Mouse (Mus musculus): ENCODE measurements at regions not wholly inside any gene's neighbourhood (a gene's known extent, or its start where the extent isn't known, plus 50 kb on each side); places are given as distances from the start of the nearest gene placed in this dataset.
A peak's percentile ranks its signal among the peaks of the same experiment; 100 is the strongest.

DNA sequence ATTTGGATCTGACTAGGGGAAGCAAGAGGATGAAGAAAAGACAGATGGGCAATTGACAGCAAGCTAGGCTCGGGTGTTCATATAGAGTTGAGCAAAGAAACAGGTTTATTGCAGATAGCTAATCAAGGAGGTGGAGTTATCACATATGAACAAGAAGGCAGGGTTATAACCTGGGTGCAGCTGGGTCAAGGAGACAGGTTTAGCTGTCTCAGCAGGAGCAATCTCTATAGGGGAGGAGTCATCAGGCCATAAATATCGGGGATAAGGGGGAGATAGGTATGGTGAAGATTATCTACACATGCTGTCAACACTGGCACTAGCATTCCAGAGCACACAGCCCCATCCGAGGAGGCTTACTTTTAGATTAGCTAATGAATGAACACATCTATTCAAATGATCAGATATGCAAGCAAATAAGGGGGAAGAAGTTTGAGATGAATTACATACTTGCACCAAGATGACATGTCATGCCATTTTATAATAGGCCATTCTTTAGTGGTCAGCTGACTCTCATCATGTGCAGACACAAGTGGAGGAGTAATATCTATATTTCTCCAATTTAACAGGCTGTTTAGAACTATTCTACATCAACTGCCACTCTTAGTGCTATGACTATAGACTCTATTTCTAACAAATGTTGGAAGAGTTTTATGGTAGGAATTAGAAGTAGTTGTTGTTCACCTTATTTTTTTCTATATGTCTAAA, 76.9 kb downstream of the Lhx9 start:
- ATAC-seq (ENCODE audit: insufficient read depth, low FRiP score, low read depth): no peak
- no peak overlapping the region for H3K9ac ChIP-seq
- H3K27me3 ChIP-seq (replicated peaks): no peaks in the 10 kb centered on the region
- WGBS: 62% methylated on average over 3 of the region's 3 CpGs
- H3K4me2 ChIP-seq: no peak overlapping the region
- no peaks in the 10 kb centered on the region for H3K4me1 ChIP-seq
- H3K27ac ChIP-seq: no peak overlapping the region
- no peaks in the 10 kb centered on the region for H3K36me3 ChIP-seq
- no peaks in the 10 kb centered on the region for H3K9me3 ChIP-seq
- H3K4me3 ChIP-seq (replicated peaks): no peak overlapping the region

DNA sequence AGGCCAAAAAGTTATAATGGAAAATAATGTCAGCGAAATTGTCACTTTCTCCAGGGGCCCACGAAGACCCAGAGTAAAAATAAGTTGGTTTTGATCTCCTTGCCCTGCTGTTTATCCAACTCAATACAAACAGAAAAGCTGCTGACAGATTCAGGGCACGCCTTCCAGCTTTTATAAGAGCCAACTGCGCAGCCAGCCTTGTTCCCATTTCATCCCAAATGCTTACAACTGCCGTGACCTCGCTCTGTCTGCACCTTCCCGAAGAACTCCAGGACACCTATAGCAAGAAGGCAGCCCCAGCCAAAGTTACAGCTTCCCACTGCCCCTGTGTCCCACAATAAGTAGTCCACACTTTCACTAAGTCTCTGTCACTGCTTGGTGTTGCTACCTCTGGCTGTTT, 85.5 kb downstream of the Lhx9 start:
- no peak for ATAC-seq (ENCODE audit: insufficient read depth, low FRiP score, low read depth)
- WGBS: 55% methylated on average over 7 of the region's 7 CpGs
- Histone ChIP-seq H3K4me2 (no peak overlapping the region), H3K9me3 (no peaks in the 10 kb centered on the region), H3K27me3 (replicated peaks) (no peaks in the 10 kb centered on the region), H3K9ac (no peak overlapping the region), H3K36me3 (no peaks in the 10 kb centered on the region), H3K27ac (no peak overlapping the region), H3K4me1 (0 out of 2 replicates have a peak, but pooled peaks cover 3% of the 10 kb centered on the region), H3K4me3 (replicated peaks) (no peak overlapping the region)

DNA sequence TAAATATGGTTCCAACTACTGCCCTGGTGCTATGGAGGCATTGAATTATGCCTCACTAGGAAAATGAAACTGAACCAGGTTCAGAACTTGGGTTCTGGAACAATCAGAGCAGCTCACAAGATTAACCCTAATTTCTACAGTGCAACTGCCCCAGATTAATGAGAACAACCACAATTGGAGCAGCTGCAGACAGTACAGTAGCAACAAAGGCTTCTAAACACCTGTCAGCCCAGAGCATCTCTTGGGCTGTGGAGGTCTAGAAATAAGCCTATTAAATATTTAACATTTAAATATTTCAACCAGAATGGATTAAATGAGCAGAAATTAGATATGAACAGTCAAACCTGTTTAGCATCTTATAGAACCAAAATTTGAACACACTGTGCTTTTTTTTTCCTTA, 90.6 kb downstream of the Lhx9 start:
- Histone ChIP-seq H3K4me2 (no peak overlapping the region), H3K9ac (no peak overlapping the region), H3K4me3 (replicated peaks) (no peak overlapping the region), H3K9me3 (no peaks in the 10 kb centered on the region), H3K27me3 (replicated peaks) (no peaks in the 10 kb centered on the region), H3K36me3 (no peaks in the 10 kb centered on the region), H3K27ac (no peak overlapping the region), H3K4me1 (no peaks in the 10 kb centered on the region)
- ATAC-seq (ENCODE audit: insufficient read depth, low FRiP score, low read depth): no peak

DNA sequence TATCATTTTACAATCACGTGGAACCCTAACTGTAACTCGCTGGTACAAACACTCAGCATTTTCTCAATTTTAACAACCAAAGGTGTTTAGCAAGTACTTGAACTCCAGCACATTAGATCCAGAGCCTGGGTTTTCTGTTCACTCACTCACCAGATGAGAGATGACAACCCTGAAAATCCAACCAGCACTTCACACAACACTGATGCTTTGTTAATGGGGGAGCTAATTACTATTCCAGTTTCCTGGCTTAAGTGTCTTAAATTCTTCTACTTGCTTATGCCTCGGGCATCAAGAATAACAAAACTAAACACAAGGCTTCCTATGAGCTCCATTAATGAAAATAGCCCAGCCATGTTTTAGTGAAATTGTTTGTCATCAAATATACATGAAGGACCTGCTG, 113.4 kb upstream of the Nek7 start:
- no peak overlapping the region for H3K4me3 ChIP-seq (replicated peaks)
- no peaks in the 10 kb centered on the region for H3K9me3 ChIP-seq
- no peak for ATAC-seq (ENCODE audit: insufficient read depth, low FRiP score, low read depth)
- H3K27me3 ChIP-seq (replicated peaks): no peaks in the 10 kb centered on the region
- H3K27ac ChIP-seq: no peak overlapping the region
- WGBS: 67% methylated on average over 3 of the region's 3 CpGs
- no peaks in the 10 kb centered on the region for H3K4me1 ChIP-seq
- H3K9ac ChIP-seq: no peak overlapping the region
- H3K4me2 ChIP-seq: no peak overlapping the region
- no peaks in the 10 kb centered on the region for H3K36me3 ChIP-seq

DNA sequence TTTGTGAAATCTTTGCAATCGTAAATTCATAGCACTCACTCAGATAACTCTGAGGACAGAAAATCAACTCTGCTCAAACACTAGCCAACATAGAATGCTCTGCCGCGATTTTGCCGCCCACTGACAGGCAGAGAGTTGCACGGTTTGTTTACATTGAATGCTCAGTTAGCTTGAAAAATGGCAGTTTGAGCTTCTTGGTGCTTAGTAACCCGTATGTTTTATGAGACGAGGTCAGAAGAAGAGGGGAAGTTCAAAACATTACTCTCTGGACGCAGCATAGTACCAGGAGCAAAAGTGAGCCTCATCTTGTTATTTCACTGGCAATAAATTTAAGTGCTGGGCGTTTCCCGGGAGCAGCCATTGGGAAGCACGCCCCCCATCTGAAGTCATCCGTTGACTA, 111.1 kb upstream of the Nek7 start:
- 32% methylated on average over 12 of the region's 12 CpGs for WGBS
- H3K4me1 ChIP-seq: no peaks in the 10 kb centered on the region
- H3K9ac ChIP-seq: no peak overlapping the region
- no peaks in the 10 kb centered on the region for H3K36me3 ChIP-seq
- H3K9me3 ChIP-seq: no peaks in the 10 kb centered on the region
- H3K27me3 ChIP-seq (replicated peaks): no peaks in the 10 kb centered on the region
- no peak overlapping the region for H3K27ac ChIP-seq
- ATAC-seq (ENCODE audit: insufficient read depth, low FRiP score, low read depth): peak; percentile 50; the same call in 1 of the 2 replicates
- no peak overlapping the region for H3K4me3 ChIP-seq (replicated peaks)
- no peak overlapping the region; the same call in 1 of the 2 replicates for H3K4me2 ChIP-seq

DNA sequence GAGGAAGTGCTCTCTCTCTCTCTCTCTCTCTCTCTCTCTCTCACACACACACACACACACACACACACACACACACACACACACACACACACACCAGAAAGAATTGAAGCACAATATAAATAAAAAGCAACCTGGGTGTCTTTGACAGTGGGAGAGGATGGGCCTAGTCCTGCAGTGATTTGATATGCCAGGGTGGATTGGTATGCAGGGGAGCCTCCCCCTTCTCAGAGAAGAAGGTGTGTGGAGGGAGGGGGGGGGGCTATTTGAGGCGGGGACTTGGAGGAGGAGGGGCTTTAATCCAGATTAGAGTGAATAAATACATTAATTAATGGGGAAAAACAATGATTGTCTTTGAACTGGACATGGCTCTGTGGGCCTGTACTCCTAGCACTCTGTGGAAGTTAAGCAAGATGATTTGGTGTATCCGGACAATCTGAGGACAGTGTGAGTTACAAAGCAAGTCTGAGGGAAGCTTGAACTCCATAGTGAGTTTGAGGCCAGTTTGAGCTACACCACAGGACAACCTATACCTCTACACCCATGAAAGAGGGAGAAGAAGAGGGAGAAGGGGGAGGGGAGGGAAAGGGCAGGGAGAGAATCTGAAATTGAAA, 109.3 kb upstream of the Nek7 start:
- Histone ChIP-seq H3K9ac (no peak overlapping the region), H3K4me3 (replicated peaks) (no peak overlapping the region), H3K4me1 (no peaks in the 10 kb centered on the region), H3K4me2 (no peak overlapping the region), H3K9me3 (no peaks in the 10 kb centered on the region), H3K27me3 (replicated peaks) (no peaks in the 10 kb centered on the region), H3K27ac (no peak overlapping the region), H3K36me3 (no peaks in the 10 kb centered on the region)
- no peak for ATAC-seq (ENCODE audit: insufficient read depth, low FRiP score, low read depth)
- WGBS: 47% methylated on average over 2 of the region's 2 CpGs

DNA sequence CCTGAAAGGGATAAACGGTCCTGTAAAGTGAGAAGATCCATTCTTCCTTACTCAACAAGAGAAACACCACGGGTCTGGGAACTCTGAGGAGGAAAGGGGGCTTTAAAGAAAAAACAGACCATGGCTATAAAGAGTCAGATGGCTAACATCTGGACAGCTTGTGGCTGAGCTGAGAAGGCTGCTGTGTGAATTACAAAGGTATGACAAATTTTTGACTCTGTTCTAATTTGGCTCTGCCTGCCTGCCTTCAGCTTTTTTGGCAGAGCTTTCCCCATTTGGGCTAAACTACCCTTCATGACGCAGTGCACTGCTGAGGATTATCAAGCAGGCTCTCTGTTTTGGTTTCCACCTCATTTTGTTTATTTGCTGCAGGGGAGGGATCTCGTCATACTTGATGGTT, 100.8 kb upstream of the Nek7 start:
- Histone ChIP-seq H3K36me3 (no peaks in the 10 kb centered on the region), H3K4me2 (no peak overlapping the region), H3K4me3 (replicated peaks) (no peak overlapping the region), H3K9me3 (no peaks in the 10 kb centered on the region), H3K9ac (no peak overlapping the region), H3K27me3 (replicated peaks) (no peaks in the 10 kb centered on the region), H3K27ac (no peak overlapping the region), H3K4me1 (peaks cover 4% of the 10 kb centered on the region; the same call in 1 of the 2 replicates)
- no peak for ATAC-seq (ENCODE audit: insufficient read depth, low FRiP score, low read depth)
- 38% methylated on average over 4 of the region's 4 CpGs for WGBS

DNA sequence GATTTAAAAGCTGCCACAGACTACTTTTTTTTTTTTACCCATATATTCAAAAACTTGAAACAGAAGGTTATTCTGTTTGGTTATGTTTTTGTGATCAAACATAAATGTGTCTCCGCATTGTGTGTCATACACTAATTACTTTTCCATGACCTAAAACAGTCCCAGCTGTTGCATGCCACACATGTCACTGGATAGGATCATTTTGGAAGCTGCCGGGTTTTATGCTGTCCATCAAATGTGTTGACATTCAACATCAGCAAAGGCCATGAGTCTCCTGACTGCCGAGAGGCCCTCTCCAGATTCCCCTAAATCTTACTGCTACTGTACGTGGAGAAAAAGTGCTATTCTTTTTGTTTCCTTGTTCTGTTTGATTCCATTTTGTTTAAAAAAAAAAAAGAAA, 99.4 kb upstream of the Nek7 start:
- Histone ChIP-seq H3K9ac (no peak overlapping the region), H3K36me3 (no peaks in the 10 kb centered on the region), H3K9me3 (no peaks in the 10 kb centered on the region), H3K27ac (no peak overlapping the region), H3K4me1 (peaks cover 4% of the 10 kb centered on the region; the same call in 1 of the 2 replicates), H3K4me2 (no peak overlapping the region), H3K4me3 (replicated peaks) (no peak overlapping the region), H3K27me3 (replicated peaks) (no peaks in the 10 kb centered on the region)
- ATAC-seq (ENCODE audit: insufficient read depth, low FRiP score, low read depth): no peak
- 45% methylated on average over 4 of the region's 4 CpGs for WGBS

DNA sequence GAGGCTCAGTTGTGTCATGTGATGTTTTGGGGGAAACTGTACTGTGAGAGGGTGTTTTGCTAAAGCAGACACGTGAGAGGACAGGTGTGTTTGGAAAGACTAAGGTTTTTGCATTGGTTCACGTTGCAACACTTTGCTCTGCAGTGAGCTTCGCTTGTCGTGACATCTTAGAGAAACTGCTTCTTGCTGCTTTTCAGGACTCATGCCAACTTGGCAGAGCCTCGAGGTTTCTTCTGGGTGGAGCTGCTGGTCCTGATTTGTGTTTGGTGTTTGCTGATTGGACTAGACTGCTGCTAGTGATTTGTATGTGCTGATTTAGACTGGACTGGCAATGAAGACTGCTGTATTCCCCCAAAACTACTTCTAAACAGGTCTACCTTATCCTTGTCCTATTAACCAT, 97.0 kb upstream of the Nek7 start:
- Histone ChIP-seq H3K9me3 (no peaks in the 10 kb centered on the region), H3K4me1 (peaks cover 4% of the 10 kb centered on the region; the same call in 1 of the 2 replicates), H3K4me3 (replicated peaks) (no peak overlapping the region), H3K4me2 (no peak overlapping the region), H3K36me3 (no peaks in the 10 kb centered on the region), H3K9ac (no peak overlapping the region), H3K27me3 (replicated peaks) (no peaks in the 10 kb centered on the region), H3K27ac (no peak overlapping the region)
- ATAC-seq (ENCODE audit: insufficient read depth, low FRiP score, low read depth): no peak
- WGBS: 64% methylated on average over 5 of the region's 5 CpGs

DNA sequence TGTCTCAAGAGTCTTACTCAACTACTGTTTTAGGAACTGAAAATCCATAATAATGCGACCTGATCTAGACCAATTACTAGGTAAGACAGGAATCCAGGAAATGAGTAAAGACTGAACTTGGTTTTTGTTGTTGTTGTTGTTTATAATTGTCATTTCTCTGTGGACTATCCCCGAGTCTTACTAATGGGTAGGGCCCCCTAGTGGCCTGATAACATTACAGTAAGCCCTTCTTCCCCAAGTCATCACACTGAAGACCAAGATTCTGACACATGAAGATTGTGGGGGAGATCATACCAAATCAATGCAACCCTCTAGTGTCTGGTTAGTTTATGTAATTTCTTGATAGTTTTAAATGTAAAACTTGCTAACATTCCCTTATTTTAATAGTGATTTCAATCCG, 95.2 kb upstream of the Nek7 start:
- H3K27ac ChIP-seq: no peak overlapping the region
- no peaks in the 10 kb centered on the region for H3K36me3 ChIP-seq
- no peak overlapping the region for H3K4me3 ChIP-seq (replicated peaks)
- H3K4me2 ChIP-seq: no peak overlapping the region
- 69% methylated on average over 3 of the region's 3 CpGs for WGBS
- no peak for ATAC-seq (ENCODE audit: insufficient read depth, low FRiP score, low read depth)
- H3K9ac ChIP-seq: no peak overlapping the region
- no peaks in the 10 kb centered on the region for H3K4me1 ChIP-seq
- H3K27me3 ChIP-seq (replicated peaks): no peaks in the 10 kb centered on the region
- H3K9me3 ChIP-seq: no peaks in the 10 kb centered on the region

DNA sequence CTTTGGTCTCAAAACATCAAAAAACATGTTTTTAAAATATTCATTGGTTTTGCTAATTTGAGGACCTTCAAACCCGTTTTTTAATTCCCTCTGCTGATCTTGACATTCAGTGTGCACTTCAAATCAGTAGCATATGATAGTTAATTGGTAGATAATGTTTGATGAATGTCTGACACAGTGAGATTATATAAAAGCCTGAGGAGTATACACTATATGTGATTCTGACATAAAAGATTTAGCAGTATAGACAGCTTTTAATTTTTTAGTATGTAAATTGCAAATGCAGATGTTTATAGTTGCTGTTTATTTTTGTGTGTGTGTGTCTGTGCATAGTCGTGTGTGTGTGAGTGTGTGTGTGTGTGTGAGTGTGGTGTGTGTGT, 89.3 kb upstream of the Nek7 start:
- Histone ChIP-seq H3K9me3 (no peaks in the 10 kb centered on the region), H3K36me3 (no peaks in the 10 kb centered on the region)

DNA sequence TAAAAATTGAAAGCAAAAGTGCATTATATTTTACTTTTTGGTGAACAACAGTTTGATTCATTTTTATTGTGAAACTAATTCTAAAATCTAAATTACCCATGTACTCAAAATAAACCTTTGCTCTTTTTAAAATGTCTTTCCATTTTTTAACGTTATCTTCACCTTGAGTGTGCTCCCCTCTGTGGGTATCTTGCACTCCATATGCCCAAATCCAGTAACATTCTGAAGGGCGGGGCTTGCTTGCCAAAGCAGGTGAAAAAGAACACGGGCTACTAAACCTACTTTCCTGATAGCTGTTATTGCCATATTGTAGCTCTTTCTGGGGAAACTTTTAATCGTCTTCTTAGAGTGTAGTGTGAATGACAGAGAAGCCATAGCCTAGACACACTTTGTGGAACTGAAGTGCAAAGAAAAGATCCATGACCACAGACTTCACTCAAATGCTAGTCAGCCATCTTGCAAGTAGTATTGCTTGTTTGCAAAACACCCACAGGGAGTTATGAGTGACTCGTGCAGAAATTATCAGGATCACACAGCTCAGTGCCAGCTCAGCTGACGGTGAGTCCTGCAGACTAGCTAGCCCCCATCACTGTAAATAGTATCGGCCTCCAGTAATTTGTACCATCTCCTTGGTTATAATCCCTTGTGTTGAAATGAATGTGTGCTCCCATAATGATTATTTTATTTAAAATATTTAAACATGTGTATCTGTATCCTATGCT, 88.7 kb upstream of the Nek7 start:
- Histone ChIP-seq H3K4me1 (no peaks in the 10 kb centered on the region), H3K4me2 (no peak overlapping the region), H3K4me3 (replicated peaks) (no peak overlapping the region), H3K36me3 (no peaks in the 10 kb centered on the region), H3K9me3 (no peaks in the 10 kb centered on the region), H3K27me3 (replicated peaks) (no peaks in the 10 kb centered on the region), H3K27ac (no peak overlapping the region), H3K9ac (no peak overlapping the region)
- ATAC-seq (ENCODE audit: insufficient read depth, low FRiP score, low read depth): no peak
- WGBS: 72% methylated on average over 7 of the region's 7 CpGs

More for the DNA sequence above, 89.3 kb upstream of the Nek7 start:
- H3K4me3 ChIP-seq (replicated peaks): no peak overlapping the region
- no peak overlapping the region for H3K4me2 ChIP-seq
- no peaks in the 10 kb centered on the region for H3K4me1 ChIP-seq
- H3K27ac ChIP-seq: no peak overlapping the region
- 68% methylated on average over 2 of the region's 2 CpGs for WGBS
- H3K27me3 ChIP-seq (replicated peaks): no peaks in the 10 kb centered on the region
- ATAC-seq (ENCODE audit: insufficient read depth, low FRiP score, low read depth): no peak
- H3K9ac ChIP-seq: no peak overlapping the region
